Mouse (Mus musculus) embryonic facial prominence, embryonic 12.5 days (tissue): ENCODE measurements around the gene Irf2. TPM values are rescaled to one million over a fixed set of nuclear protein-coding genes. Genes with fewer than 3 reads are reported as not detected.

ENCODE experiments used
- ATAC-seq: fragments of 200-750 bp; cut with Nextera tagmentation; 2 replicates; pipeline ENCODE4 v1.8.0; 2017; ENCODE audit not compliant: insufficient number of reproducible peaks, insufficient read depth, low FRiP score, low TSS enrichment
- H3K27ac ChIP-seq: fragments of 300-500 bp; sonication (generic); 2 replicates; pipeline ENCODE4 v1.5.1; 2016; ENCODE audit warnings: mild to moderate bottlenecking
- H3K27me3 ChIP-seq: fragments of 300-500 bp; sonication (generic); 2 replicates; pipeline ENCODE4 v1.6.1; 2016; ENCODE audit warnings: mild to moderate bottlenecking, moderate library complexity
- H3K36me3 ChIP-seq: fragments of 300-500 bp; sonication (generic); 2 replicates; pipeline ENCODE4 v1.6.1; 2016; ENCODE audit warnings: mild to moderate bottlenecking
- H3K4me1 ChIP-seq: fragments of 300-500 bp; sonication (generic); 2 replicates; pipeline ENCODE4 v1.6.1; 2016
- H3K4me2 ChIP-seq: fragments of 300-500 bp; sonication (generic); replicated peaks from 2 replicates; pipeline ENCODE4 v1.6.1; 2016; ENCODE audit warnings: mild to moderate bottlenecking, moderate library complexity
- H3K4me3 ChIP-seq: fragments of 300-500 bp; sonication (generic); 2 replicates; pipeline ENCODE4 v1.5.1; 2016; ENCODE audit warnings: mild to moderate bottlenecking
- H3K9ac ChIP-seq: fragments of 300-500 bp; sonication (generic); 2 replicates; pipeline ENCODE4 v1.6.1; 2016; ENCODE audit warnings: mild to moderate bottlenecking, moderate library complexity
- H3K9me3 ChIP-seq: fragments of 300-500 bp; sonication (generic); 2 replicates; pipeline ENCODE4 v1.6.1; 2016; ENCODE audit warnings: mild to moderate bottlenecking, moderate library complexity
- WGBS: fragments of 180-500 bp; shearing (Covaris S2); methylation state at CpG from one replicate; pipeline ENCODE4 v1.1.7; 2016; 5-methylcytosine and 5-hydroxymethylcytosine counted together
- polyA plus RNA-seq: library from polyadenylated mRNA; unstranded; fragments of >200 nt; fragmentation: Nextera tagmentation; extraction: Ambion mirVana; gene quantifications from 2 replicates; pipeline ENCODE4 v1.2.1, GENCODE M21; 2016

Gene Irf2
- polyA plus RNA-seq, result 14.7 and 18.4 TPM in 2 replicates

- Histone ChIP-seq H3K9ac (peak within 1 kb of the TSS; percentile 97), H3K4me1 (peaks cover 17% of the 10 kb centered on the region; the same call in 1 of the 2 replicates), H3K4me2 (peak within 1 kb of the TSS; percentile 78), H3K27ac (peak within 1 kb of the TSS; percentile 92), H3K36me3 (no peaks in the 10 kb centered on the region), H3K27me3 (no peaks in the 10 kb centered on the region), H3K4me3 (peak within 1 kb of the TSS; percentile 89), H3K9me3 (0 out of 2 replicates have a peak, but pooled peaks cover 5% of the 10 kb centered on the region)
- under 1% methylated on average over 49 of the region's 51 CpGs for WGBS
- peak; percentile 70 for ATAC-seq
These were observed at the start of gene Irf2 for GRCm38 (mm10) chr8:46739003-46739949. Gene Irf2 (plus strand): TSS chr8:46739732.

GRCm38 (mm10) chr8:46690111-46690510 is 49.4 kb upstream of the Irf2 start:
- Histone ChIP-seq H3K27me3 (no peaks in the 10 kb centered on the region), H3K4me1 (no peaks in the 10 kb centered on the region), H3K27ac (no peak overlapping the region), H3K9me3 (no peaks in the 10 kb centered on the region), H3K36me3 (no peaks in the 10 kb centered on the region), H3K4me2 (no peak overlapping the region), H3K9ac (no peak overlapping the region), H3K4me3 (no peak overlapping the region)
- WGBS, result 73% methylated on average over 5 of the region's 5 CpGs
- no peak for ATAC-seq

- H3K36me3 ChIP-seq, result no peaks in the 10 kb centered on the region
- 73% methylated on average over 5 of the region's 5 CpGs for WGBS
- no peak for ATAC-seq
- no peak overlapping the region for H3K9ac ChIP-seq
- H3K27me3 ChIP-seq, result no peaks in the 10 kb centered on the region
- H3K4me3 ChIP-seq, result no peak overlapping the region
- no peaks in the 10 kb centered on the region for H3K4me1 ChIP-seq
- no peak overlapping the region for H3K27ac ChIP-seq
- no peak overlapping the region for H3K4me2 ChIP-seq
- H3K9me3 ChIP-seq, result no peaks in the 10 kb centered on the region
These were observed 49.0 kb upstream of the Irf2 start for GRCm38 (mm10) chr8:46690581-46690980.

- no peaks in the 10 kb centered on the region for H3K27me3 ChIP-seq
- WGBS, result 81% methylated on average over 7 of the region's 7 CpGs
- H3K4me1 ChIP-seq, result peaks cover under 1% of the 10 kb centered on the region; the same call in 1 of the 2 replicates
- H3K27ac ChIP-seq, result no peak overlapping the region
- H3K4me3 ChIP-seq, result no peak overlapping the region
- H3K36me3 ChIP-seq, result no peaks in the 10 kb centered on the region
- ATAC-seq, result no peak
- no peak overlapping the region for H3K9ac ChIP-seq
- H3K4me2 ChIP-seq, result no peak overlapping the region
- H3K9me3 ChIP-seq, result no peaks in the 10 kb centered on the region
These were observed 48.2 kb upstream of the Irf2 start for GRCm38 (mm10) chr8:46691360-46691759.

- H3K9ac ChIP-seq, result no peak overlapping the region
- H3K27ac ChIP-seq, result no peak overlapping the region
- no peak overlapping the region for H3K4me2 ChIP-seq
- ATAC-seq, result no peak
- H3K4me3 ChIP-seq, result no peak overlapping the region
- H3K9me3 ChIP-seq, result no peaks in the 10 kb centered on the region
- peaks cover 5% of the 10 kb centered on the region; the same call in 1 of the 2 replicates for H3K4me1 ChIP-seq
- H3K36me3 ChIP-seq, result no peaks in the 10 kb centered on the region
- no peaks in the 10 kb centered on the region for H3K27me3 ChIP-seq
- WGBS, result 62% methylated on average over 15 of the region's 15 CpGs
These were observed 43.1 kb upstream of the Irf2 start for GRCm38 (mm10) chr8:46696256-46697041.

GRCm38 (mm10) chr8:46697566-46697965 is 42.0 kb upstream of the Irf2 start:
- no peak for ATAC-seq
- Histone ChIP-seq H3K27me3 (no peaks in the 10 kb centered on the region), H3K9ac (no peak overlapping the region), H3K4me1 (peaks cover 5% of the 10 kb centered on the region; the same call in 1 of the 2 replicates), H3K27ac (no peak overlapping the region), H3K36me3 (no peaks in the 10 kb centered on the region), H3K4me3 (no peak overlapping the region), H3K4me2 (no peak overlapping the region), H3K9me3 (no peaks in the 10 kb centered on the region)
- 86% methylated on average over 4 of the region's 4 CpGs for WGBS

- WGBS, result 79% methylated on average over 5 of the region's 5 CpGs
- Histone ChIP-seq H3K27ac (no peak overlapping the region), H3K4me3 (no peak overlapping the region), H3K9ac (no peak overlapping the region), H3K9me3 (no peaks in the 10 kb centered on the region), H3K4me2 (no peak overlapping the region), H3K36me3 (no peaks in the 10 kb centered on the region), H3K27me3 (no peaks in the 10 kb centered on the region), H3K4me1 (peaks cover 5% of the 10 kb centered on the region; the same call in 1 of the 2 replicates)
- ATAC-seq, result no peak
These were observed 41.4 kb upstream of the Irf2 start for GRCm38 (mm10) chr8:46698162-46698561.

GRCm38 (mm10) chr8:46705145-46705544 is 34.4 kb upstream of the Irf2 start:
- H3K9ac ChIP-seq, result no peak overlapping the region
- no peaks in the 10 kb centered on the region for H3K27me3 ChIP-seq
- H3K4me3 ChIP-seq, result no peak overlapping the region
- H3K9me3 ChIP-seq, result no peaks in the 10 kb centered on the region
- H3K36me3 ChIP-seq, result no peaks in the 10 kb centered on the region
- H3K4me2 ChIP-seq, result no peak overlapping the region
- ATAC-seq, result no peak
- no peak overlapping the region for H3K27ac ChIP-seq
- no peaks in the 10 kb centered on the region for H3K4me1 ChIP-seq
- WGBS, result 95% methylated on average over 2 of the region's 2 CpGs

- H3K9ac ChIP-seq, result no peak overlapping the region
- no peak for ATAC-seq
These were observed 32.8 kb upstream of the Irf2 start for GRCm38 (mm10) chr8:46706730-46707129.

GRCm38 (mm10) chr8:46709302-46709701 is 30.2 kb upstream of the Irf2 start:
- no peaks in the 10 kb centered on the region for H3K9me3 ChIP-seq
- H3K4me2 ChIP-seq, result no peak overlapping the region
- H3K4me1 ChIP-seq, result no peaks in the 10 kb centered on the region
- H3K27me3 ChIP-seq, result no peaks in the 10 kb centered on the region
- no peak for ATAC-seq
- no peak overlapping the region for H3K27ac ChIP-seq
- H3K4me3 ChIP-seq, result no peak overlapping the region
- 84% methylated on average over 4 of the region's 4 CpGs for WGBS
- no peak overlapping the region for H3K9ac ChIP-seq
- no peaks in the 10 kb centered on the region for H3K36me3 ChIP-seq

More at GRCm38 (mm10) chr8:46706730-46707129, 32.8 kb upstream of the Irf2 start:
- Histone ChIP-seq H3K4me2 (no peak overlapping the region), H3K4me1 (no peaks in the 10 kb centered on the region), H3K27me3 (no peaks in the 10 kb centered on the region), H3K9me3 (no peaks in the 10 kb centered on the region), H3K4me3 (no peak overlapping the region), H3K27ac (no peak overlapping the region), H3K36me3 (no peaks in the 10 kb centered on the region)
- WGBS, result 78% methylated on average over 5 of the region's 5 CpGs

GRCm38 (mm10) chr8:46710289-46710688 is 29.2 kb upstream of the Irf2 start:
- Histone ChIP-seq H3K27ac (no peak overlapping the region), H3K4me1 (no peaks in the 10 kb centered on the region), H3K4me2 (no peak overlapping the region), H3K27me3 (no peaks in the 10 kb centered on the region), H3K9ac (no peak overlapping the region), H3K9me3 (no peaks in the 10 kb centered on the region), H3K4me3 (no peak overlapping the region), H3K36me3 (no peaks in the 10 kb centered on the region)
- 91% methylated on average over 8 of the region's 8 CpGs for WGBS
- ATAC-seq, result no peak
